Mouse (Mus musculus): ENCODE results near the gene Stk10.

DNA sequence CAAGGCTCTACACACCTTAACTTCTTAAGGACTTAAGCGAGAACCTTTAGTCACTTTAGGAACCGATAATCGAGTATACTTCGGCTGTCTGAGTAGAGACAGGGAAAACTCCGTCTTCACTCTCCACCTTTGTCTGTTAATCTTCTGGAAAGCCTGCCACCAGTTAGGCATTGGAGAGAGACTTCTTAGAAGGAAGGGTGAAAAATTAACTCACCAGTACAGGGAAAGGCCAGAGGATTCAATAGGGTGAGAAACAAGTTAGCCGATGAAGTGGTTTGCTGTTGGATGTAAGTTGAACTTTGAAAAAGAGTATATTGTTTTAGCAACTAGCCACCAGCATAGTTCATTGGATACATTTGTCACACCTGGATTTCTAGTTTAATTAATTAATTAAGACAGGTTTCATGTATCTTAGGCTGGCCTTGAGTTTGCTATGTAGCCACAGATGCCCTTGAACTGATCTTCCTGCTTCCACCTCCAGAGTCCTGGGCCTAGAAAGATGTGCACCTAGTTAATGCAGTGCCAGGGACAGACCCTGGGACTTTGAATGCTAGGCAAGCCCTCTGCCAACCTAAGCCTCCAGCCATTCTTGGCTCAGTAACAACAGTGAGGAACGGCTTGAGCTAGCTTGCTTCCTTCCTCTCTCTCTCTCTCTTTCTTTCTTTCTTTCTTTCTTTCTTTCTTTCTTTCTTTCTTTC, 117.9 kb downstream of the Stk10 start:
- TF ChIP-seq CTCF (IDR thresholded peaks at IDR 0.05; ENCODE audit: extremely low read depth, insufficient read depth, low read length) (no peak), POLR2A (IDR thresholded peaks at IDR 0.05; ENCODE audit: extremely low read depth, insufficient read depth, low read length) (no peak)
